Mouse (Mus musculus) adrenal gland (tissue): ENCODE results near the gene B230118H07Rik.
"Not testable (repeated sequence)": the region's sequence is repeated elsewhere in the genome, so short reads cannot be mapped to it uniquely, and the experiment has no call there.

Source experiments
- intact Hi-C: fragments of 180-260 bp; cut with DNase I; formaldehyde crosslinking; loops from one replicate; pipeline ENCODE4 v1.15.1; 2025

Gene B230118H07Rik

GRCm38 (mm10) chr2:101592886-101593285 lies 56.4 kb downstream of the B230118H07Rik start:
- intact Hi-C loops: no loop called here

GRCm38 (mm10) chr2:101592023-101592841 lies 57.1 kb downstream of the B230118H07Rik start:
- intact Hi-C loops: no loop called here

GRCm38 (mm10) chr2:101591356-101591755 lies 58.0 kb downstream of the B230118H07Rik start:
- intact Hi-C loops: no loop called here

GRCm38 (mm10) chr2:101581418-101581817 lies 67.9 kb downstream of the B230118H07Rik start:
- intact Hi-C loops: no loop called here

GRCm38 (mm10) chr2:101580977-101581376 lies 68.4 kb downstream of the B230118H07Rik start:
- intact Hi-C loops: no loop called here

- intact Hi-C loops: no loop called here
These were observed 68.9 kb downstream of the B230118H07Rik start for GRCm38 (mm10) chr2:101580428-101580827.

GRCm38 (mm10) chr2:101580027-101580426 lies 69.3 kb downstream of the B230118H07Rik start:
- intact Hi-C loops: no loop called here

- intact Hi-C loops: no loop called here
These were observed 72.1 kb downstream of the B230118H07Rik start for GRCm38 (mm10) chr2:101577243-101577642.

GRCm38 (mm10) chr2:101569230-101569629 lies 80.1 kb downstream of the B230118H07Rik start:
- intact Hi-C loops: no loop called here

- intact Hi-C loops: no loop called here
These were observed 81.8 kb downstream of the B230118H07Rik start for GRCm38 (mm10) chr2:101567490-101567889.

- intact Hi-C loops: no loop called here
These were observed 85.6 kb downstream of the B230118H07Rik start for GRCm38 (mm10) chr2:101563776-101564175.

GRCm38 (mm10) chr2:101563206-101563605 lies 86.1 kb downstream of the B230118H07Rik start:
- intact Hi-C loops: no loop called here

- intact Hi-C loops: no loop called here
These were observed 89.9 kb downstream of the B230118H07Rik start for GRCm38 (mm10) chr2:101559431-101559830.

GRCm38 (mm10) chr2:101555886-101556285 lies 93.4 kb downstream of the B230118H07Rik start:
- intact Hi-C loops: no loop called here

GRCm38 (mm10) chr2:101553851-101554250 lies 95.5 kb downstream of the B230118H07Rik start:
- intact Hi-C loops: no loop called here

GRCm38 (mm10) chr2:101552301-101552700 lies 97.0 kb downstream of the B230118H07Rik start:
- intact Hi-C loops: no loop called here

- intact Hi-C loops: no loop called here
These were observed 98.2 kb downstream of the B230118H07Rik start for GRCm38 (mm10) chr2:101551026-101551719.

- intact Hi-C loops: no loop called here
These were observed 99.2 kb downstream of the B230118H07Rik start for GRCm38 (mm10) chr2:101550176-101550575.

GRCm38 (mm10) chr2:101548866-101549265 lies 100.5 kb downstream of the B230118H07Rik start:
- intact Hi-C loops: no loop called here

- intact Hi-C loops: no loop called here
These were observed 103.7 kb downstream of the B230118H07Rik start for GRCm38 (mm10) chr2:101545593-101545992.

- intact Hi-C loops: no loop called here
These were observed 105.5 kb downstream of the B230118H07Rik start for GRCm38 (mm10) chr2:101543704-101544417.

- intact Hi-C loops: not testable (repeated sequence)
These were observed 112.4 kb downstream of the B230118H07Rik start for GRCm38 (mm10) chr2:101536887-101537286.
